Mouse (Mus musculus): ENCODE data around the gene Cep41. TPM values are rescaled to one million over a fixed set of nuclear protein-coding genes. Genes with fewer than 3 reads are reported as not detected.

Cep41 gene
- 19.7 and 26.8 TPM in 2 replicates for polyA plus RNA-seq (2014; fragmentation: Nextera tagmentation; extraction: Ambion mirVana)

GRCm38 (mm10) chr6:30693350-30693991, at the start of gene Cep41:
Gene Cep41, minus strand, starts transcription at chr6:30693749.
- peak within 1 kb of the TSS; percentile 48 for H3K4me3 ChIP-seq (ENCODE audit: low read depth, low read length)
- H3K9me3 ChIP-seq (ENCODE audit: control insufficient read depth, low read length), result no peaks in the 10 kb centered on the region
- no peaks in the 10 kb centered on the region for H3K27me3 ChIP-seq (ENCODE audit: control insufficient read depth, insufficient read depth, low read length)
- DNase-seq (ENCODE audit: low spot score) (peak; percentile 99), ATAC-seq (ENCODE audit: low FRiP score) (peak; percentile 97)
- peak within 1 kb of the TSS; percentile 64 for H3K9ac ChIP-seq (ENCODE audit: low read depth, low read length)
- H3K4me1 ChIP-seq (replicated peaks; ENCODE audit: control insufficient read depth, insufficient read depth, low read length), result no peaks in the 10 kb centered on the region; the same call in 1 of the 2 replicates
- under 1% methylated on average over 40 of the region's 52 CpGs for WGBS
- H3K4me2 ChIP-seq (replicated peaks; ENCODE audit: low read depth, low read length), result peak within 1 kb of the TSS; percentile 54
- peak within 1 kb of the TSS; percentile 95 for H3K27ac ChIP-seq (ENCODE audit: low read depth, low read length)
- H3K36me3 ChIP-seq (ENCODE audit: control insufficient read depth, insufficient read depth, low read length), result no peaks in the 10 kb centered on the region

DNA sequence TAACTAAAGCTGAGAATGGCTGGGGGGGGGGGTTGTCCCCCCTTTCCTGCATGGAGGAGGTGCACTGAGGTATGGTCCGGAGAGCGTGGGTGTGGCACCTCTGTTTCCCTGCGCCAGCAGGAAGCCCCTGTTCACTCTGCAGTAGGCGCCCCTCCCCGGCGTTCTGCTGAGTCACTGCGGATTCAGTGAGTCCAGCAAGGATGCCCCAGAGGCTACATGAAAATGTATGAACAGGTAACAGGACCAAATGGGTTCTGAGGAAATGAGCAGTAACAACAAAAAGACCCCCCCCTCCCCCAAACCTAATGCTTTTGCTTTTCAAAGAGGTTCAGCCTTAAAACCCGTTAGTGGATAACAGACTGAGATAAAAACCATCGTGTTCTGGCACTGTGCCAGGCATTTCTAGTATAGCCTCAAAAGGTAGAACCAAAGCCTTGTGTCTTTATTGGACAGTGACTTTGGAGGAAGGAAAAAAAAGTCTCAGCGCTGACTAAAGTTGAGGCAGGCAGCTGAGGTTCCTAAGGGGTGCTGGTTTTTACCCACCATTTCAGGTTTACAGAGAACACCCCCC, 45.7 kb upstream of the Cep41 start:
- H3K27me3 ChIP-seq (ENCODE audit: control insufficient read depth, insufficient read depth, low read length), result no peaks in the 10 kb centered on the region
- H3K9me3 ChIP-seq (ENCODE audit: control insufficient read depth, low read length), result 0 out of 2 replicates have a peak, but pooled peaks cover 3% of the 10 kb centered on the region
- H3K36me3 ChIP-seq (ENCODE audit: control insufficient read depth, insufficient read depth, low read length), result no peaks in the 10 kb centered on the region; the same call in 1 of the 2 replicates
- no peak overlapping the region for H3K27ac ChIP-seq (ENCODE audit: low read depth, low read length)
- H3K4me2 ChIP-seq (replicated peaks; ENCODE audit: low read depth, low read length), result peak overlapping the region; percentile 36
- DNase-seq (ENCODE audit: low spot score), result peak; percentile 54
- H3K4me3 ChIP-seq (ENCODE audit: low read depth, low read length), result peak overlapping the region; percentile 61
- H3K9ac ChIP-seq (ENCODE audit: low read depth, low read length), result peak overlapping the region; percentile 52; the same call in 1 of the 2 replicates
- no peaks in the 10 kb centered on the region for H3K4me1 ChIP-seq (replicated peaks; ENCODE audit: control insufficient read depth, insufficient read depth, low read length)
- ATAC-seq (ENCODE audit: low FRiP score), result no peak
- 56% methylated on average over 10 of the region's 10 CpGs for WGBS

- H3K9me3 ChIP-seq (ENCODE audit: control insufficient read depth, low read length), result 0 out of 2 replicates have a peak, but pooled peaks cover 3% of the 10 kb centered on the region
- 57% methylated on average over 20 of the region's 20 CpGs for WGBS
- H3K4me2 ChIP-seq (replicated peaks; ENCODE audit: low read depth, low read length), result peak overlapping the region; percentile 36
- H3K4me1 ChIP-seq (replicated peaks; ENCODE audit: control insufficient read depth, insufficient read depth, low read length), result no peaks in the 10 kb centered on the region
- peak overlapping the region; percentile 75 for H3K9ac ChIP-seq (ENCODE audit: low read depth, low read length)
- H3K27me3 ChIP-seq (ENCODE audit: control insufficient read depth, insufficient read depth, low read length), result no peaks in the 10 kb centered on the region
- no peaks in the 10 kb centered on the region; the same call in 1 of the 2 replicates for H3K36me3 ChIP-seq (ENCODE audit: control insufficient read depth, insufficient read depth, low read length)
- ATAC-seq (ENCODE audit: low FRiP score), result no peak
- H3K4me3 ChIP-seq (ENCODE audit: low read depth, low read length), result peak overlapping the region; percentile 61
- DNase-seq (ENCODE audit: low spot score), result no peak
- peak overlapping the region; percentile 76 for H3K27ac ChIP-seq (ENCODE audit: low read depth, low read length)
Observed at GRCm38 (mm10) chr6:30738464-30739006, 45.0 kb upstream of the Cep41 start.

- Histone ChIP-seq H3K9ac (ENCODE audit: low read depth, low read length) (peak overlapping the region; percentile 75), H3K9me3 (ENCODE audit: control insufficient read depth, low read length) (0 out of 2 replicates have a peak, but pooled peaks cover 3% of the 10 kb centered on the region), H3K27me3 (ENCODE audit: control insufficient read depth, insufficient read depth, low read length) (no peaks in the 10 kb centered on the region), H3K36me3 (ENCODE audit: control insufficient read depth, insufficient read depth, low read length) (no peaks in the 10 kb centered on the region; the same call in 1 of the 2 replicates), H3K4me2 (replicated peaks; ENCODE audit: low read depth, low read length) (peak overlapping the region; percentile 36), H3K4me3 (ENCODE audit: low read depth, low read length) (peak overlapping the region; percentile 61), H3K4me1 (replicated peaks; ENCODE audit: control insufficient read depth, insufficient read depth, low read length) (peaks cover 2% of the 10 kb centered on the region; the same call in 1 of the 2 replicates), H3K27ac (ENCODE audit: low read depth, low read length) (peak overlapping the region; percentile 83)
- ATAC-seq (ENCODE audit: low FRiP score) (peak; percentile 70), DNase-seq (ENCODE audit: low spot score) (peak; percentile 78)
- 54% methylated on average over 66 of the region's 66 CpGs for WGBS
Observed at GRCm38 (mm10) chr6:30737548-30738463, 44.3 kb upstream of the Cep41 start.

GRCm38 (mm10) chr6:30736864-30737547, 43.5 kb upstream of the Cep41 start:
- 51% methylated on average over 29 of the region's 29 CpGs for WGBS
- DNase-seq (ENCODE audit: low spot score), result peak; percentile 84
- peak; percentile 63 for ATAC-seq (ENCODE audit: low FRiP score)
- H3K4me3 ChIP-seq (ENCODE audit: low read depth, low read length), result peak overlapping the region; percentile 61; the same call in 1 of the 2 replicates
- H3K9me3 ChIP-seq (ENCODE audit: control insufficient read depth, low read length), result 0 out of 2 replicates have a peak, but pooled peaks cover 3% of the 10 kb centered on the region
- peaks cover 3% of the 10 kb centered on the region; the same call in 1 of the 2 replicates for H3K4me1 ChIP-seq (replicated peaks; ENCODE audit: control insufficient read depth, insufficient read depth, low read length)
- no peaks in the 10 kb centered on the region for H3K27me3 ChIP-seq (ENCODE audit: control insufficient read depth, insufficient read depth, low read length)
- peak overlapping the region; percentile 36 for H3K4me2 ChIP-seq (replicated peaks; ENCODE audit: low read depth, low read length)
- H3K36me3 ChIP-seq (ENCODE audit: control insufficient read depth, insufficient read depth, low read length), result no peaks in the 10 kb centered on the region
- H3K9ac ChIP-seq (ENCODE audit: low read depth, low read length), result peak overlapping the region; percentile 75
- H3K27ac ChIP-seq (ENCODE audit: low read depth, low read length), result peak overlapping the region; percentile 83

DNA sequence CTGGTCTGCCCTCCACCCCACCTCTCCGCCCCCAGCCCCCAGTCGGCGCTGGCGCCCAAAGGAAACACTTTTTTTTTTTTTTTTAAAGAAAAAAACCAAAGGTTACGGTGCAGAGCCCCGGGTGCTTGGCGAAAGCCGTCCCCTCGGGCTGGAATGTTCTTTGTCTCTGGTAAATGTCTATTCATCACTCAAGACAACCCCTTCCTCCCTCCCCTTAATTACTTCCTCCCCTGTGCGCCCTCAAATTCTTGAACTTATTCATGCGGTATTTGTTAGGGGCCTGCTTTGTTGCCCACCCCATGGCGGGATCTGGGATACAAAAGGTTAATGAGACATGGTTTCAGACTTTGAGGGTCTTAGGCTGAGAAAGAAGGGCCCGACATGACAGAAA, 42.8 kb upstream of the Cep41 start:
- 53% methylated on average over 13 of the region's 13 CpGs for WGBS
- peak; percentile 58 for DNase-seq (ENCODE audit: low spot score)
- H3K4me2 ChIP-seq (replicated peaks; ENCODE audit: low read depth, low read length), result peak overlapping the region; percentile 31
- no peaks in the 10 kb centered on the region for H3K36me3 ChIP-seq (ENCODE audit: control insufficient read depth, insufficient read depth, low read length)
- peaks cover 3% of the 10 kb centered on the region; the same call in 1 of the 2 replicates for H3K4me1 ChIP-seq (replicated peaks; ENCODE audit: control insufficient read depth, insufficient read depth, low read length)
- H3K27me3 ChIP-seq (ENCODE audit: control insufficient read depth, insufficient read depth, low read length), result no peaks in the 10 kb centered on the region
- 0 out of 2 replicates have a peak, but pooled peaks cover 3% of the 10 kb centered on the region for H3K9me3 ChIP-seq (ENCODE audit: control insufficient read depth, low read length)
- ATAC-seq (ENCODE audit: low FRiP score), result peak; percentile 72
- H3K27ac ChIP-seq (ENCODE audit: low read depth, low read length), result peak overlapping the region; percentile 83
- no peak overlapping the region for H3K4me3 ChIP-seq (ENCODE audit: low read depth, low read length)
- no peak overlapping the region for H3K9ac ChIP-seq (ENCODE audit: low read depth, low read length)

DNA sequence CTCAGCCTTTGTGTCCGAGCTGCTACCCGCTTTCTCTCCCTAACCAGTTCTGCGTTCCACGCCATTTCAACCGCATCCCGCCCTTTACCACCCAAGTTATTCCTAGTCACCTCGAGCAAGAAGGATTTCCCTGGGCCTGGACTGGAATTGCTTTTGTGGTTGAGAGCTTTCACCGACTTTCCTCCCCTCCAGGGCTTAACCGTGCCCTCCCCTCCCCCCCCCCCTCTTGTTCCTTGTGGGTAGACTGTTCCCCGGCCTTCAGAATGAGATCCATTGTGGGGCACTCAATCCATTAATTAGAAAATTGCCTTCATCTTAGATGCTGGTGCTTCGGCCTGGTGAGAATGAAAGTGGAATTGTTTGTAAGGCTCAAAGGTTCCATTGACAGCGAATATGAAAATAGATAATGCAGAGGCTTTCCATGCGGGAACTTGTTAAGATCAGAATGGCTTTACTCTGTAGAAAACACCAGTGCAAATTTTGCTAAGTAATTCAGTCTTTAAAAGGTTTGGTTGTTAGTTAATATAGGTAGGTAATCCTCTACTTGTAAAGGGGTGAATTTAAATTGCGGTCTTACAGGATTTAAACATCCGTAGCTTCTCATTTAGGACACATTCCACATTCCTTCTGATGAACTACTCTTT, 42.3 kb upstream of the Cep41 start:
- Histone ChIP-seq H3K9ac (ENCODE audit: low read depth, low read length) (peak overlapping the region; percentile 58), H3K9me3 (ENCODE audit: control insufficient read depth, low read length) (0 out of 2 replicates have a peak, but pooled peaks cover 3% of the 10 kb centered on the region), H3K27me3 (ENCODE audit: control insufficient read depth, insufficient read depth, low read length) (no peaks in the 10 kb centered on the region), H3K27ac (ENCODE audit: low read depth, low read length) (peak overlapping the region; percentile 83), H3K4me1 (replicated peaks; ENCODE audit: control insufficient read depth, insufficient read depth, low read length) (peaks cover 3% of the 10 kb centered on the region; the same call in 1 of the 2 replicates), H3K4me3 (ENCODE audit: low read depth, low read length) (peak overlapping the region; percentile 15), H3K36me3 (ENCODE audit: control insufficient read depth, insufficient read depth, low read length) (no peaks in the 10 kb centered on the region), H3K4me2 (replicated peaks; ENCODE audit: low read depth, low read length) (peak overlapping the region; percentile 20)
- ATAC-seq (ENCODE audit: low FRiP score) (no peak), DNase-seq (ENCODE audit: low spot score) (peak; percentile 57)
- 39% methylated on average over 15 of the region's 15 CpGs for WGBS
